ENCODE assay signal across 20 mouse cellular contexts in the genomic region with DNA sequence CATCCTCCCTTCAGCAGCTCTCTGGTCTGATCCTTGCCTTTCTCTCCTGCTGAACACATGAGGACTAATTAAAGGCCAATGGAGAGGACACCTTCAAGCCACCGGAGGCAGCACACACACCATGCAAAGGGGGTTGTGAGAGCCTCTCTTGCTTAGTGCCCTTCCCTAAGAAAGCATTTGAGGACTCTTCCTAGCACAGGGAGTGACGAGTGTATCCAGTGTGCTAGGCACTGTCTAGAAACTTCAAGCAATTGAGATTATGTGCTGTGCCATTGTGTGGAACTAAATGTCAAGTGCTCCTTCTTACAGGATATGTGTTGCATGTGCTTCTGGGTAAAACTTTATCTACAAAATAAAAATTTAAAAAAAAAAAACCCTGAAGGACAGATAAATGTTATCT.
DNase-seq lines count a peak whose midpoint lies in the region; ATAC-seq lines count a peak whose summit lies in the region.
"Had no signal": no experiment of that assay in that cellular context is flagged by ENCODE, and none has a peak within 500 bp of the region (broad histone marks: within the 10 kb centered on the region; RNA-seq: fewer than 3 reads in every experiment).

No protein-coding gene starts in this region.

- no peaks in the 10 kb centered on the region for H3K27me3 ChIP-seq in lung, embryonic 16.5 days (ENCODE audit: control insufficient read depth, insufficient read depth, low read depth, low read length)
- H3K27me3 ChIP-seq: embryonic facial prominence, embryonic 15.5 days had no signal

- no peak overlapping the region for H3K9ac ChIP-seq in lung, embryonic 16.5 days (ENCODE audit: low read length)
- H3K9ac ChIP-seq: embryonic facial prominence, embryonic 15.5 days; hindbrain, embryonic 14.5 days had no signal

- H3K4me1 ChIP-seq in lung, embryonic 16.5 days (replicated peaks; ENCODE audit: control insufficient read depth, insufficient read depth, low read length), result no peaks in the 10 kb centered on the region
- H3K4me1 ChIP-seq: embryonic facial prominence, embryonic 15.5 days; forebrain, embryonic 10.5 days; heart, embryonic 10.5 days had no signal

- no peak overlapping the region for H3K27ac ChIP-seq in lung, embryonic 16.5 days (ENCODE audit: low read length)
- H3K27ac ChIP-seq: embryonic facial prominence, embryonic 15.5 days; forebrain, embryonic 10.5 days; heart, embryonic 10.5 days; hindbrain, embryonic 14.5 days had no signal

- no peaks in the 10 kb centered on the region for H3K9me3 ChIP-seq in lung, embryonic 16.5 days (ENCODE audit: control insufficient read depth, low read length)
- H3K9me3 ChIP-seq: embryonic facial prominence, embryonic 15.5 days; forebrain, embryonic 10.5 days; heart, embryonic 10.5 days had no signal

- 38% methylated on average over 2 of the region's 2 CpGs for WGBS in lung, embryonic 16.5 days

- H3K4me3 ChIP-seq in lung, embryonic 16.5 days (ENCODE audit: low read length), result no peak overlapping the region
- H3K4me3 ChIP-seq: embryonic facial prominence, embryonic 15.5 days; erythroblast, embryonic 14.5 days; forebrain, embryonic 10.5 days; heart, embryonic 10.5 days had no signal

- H3K4me2 ChIP-seq in lung, embryonic 16.5 days (ENCODE audit: low read depth, low read length), result no peak overlapping the region
- H3K4me2 ChIP-seq: embryonic facial prominence, embryonic 15.5 days; hindbrain, embryonic 14.5 days had no signal

- no peak for DNase-seq in lung, postnatal 25 days (ENCODE audit: low spot score)
- DNase-seq in thymus, postnatal 4 days, result peak; percentile 32
- DNase-seq in thymus, adult 18-20 months, result no peak
- DNase-seq in ES-CJ7 (ENCODE audit: low read depth, low spot score), result peak; percentile 19
- DNase-seq in right cerebral cortex, postnatal 14 days, result no peak
- DNase-seq: adrenal gland, adult 8-10 months; adrenal gland, postnatal 36 days; cerebellum, adult 2 months; cerebellum, postnatal 10 days; gastrocnemius, postnatal 36 days; heart, adult 11 months; heart, postnatal 14 days had no signal

- no peaks in the 10 kb centered on the region for H3K36me3 ChIP-seq in lung, embryonic 16.5 days (ENCODE audit: control insufficient read depth, insufficient read depth, low read length)
- H3K36me3 ChIP-seq: embryonic facial prominence, embryonic 15.5 days; forebrain, embryonic 10.5 days; heart, embryonic 10.5 days had no signal

- ATAC-seq in lung, embryonic 16.5 days (ENCODE audit: low read depth), result 0 out of 2 replicates have a peak, but pooled peaks have one; percentile 26
- no peak for ATAC-seq in megakaryocyte progenitor cell, adult 5-6 weeks (replicated peaks; ENCODE audit: poor library complexity)
- ATAC-seq: forebrain, embryonic 14.5 days had no signal

Comparison
In these comparisons a context has a peak if more than half of its experiments do, and no peak if none do; other contexts are left out.
1. DNase-seq: peak in thymus, postnatal 4 days (single experiment) and ES-CJ7 (single experiment); none in lung, postnatal 25 days (single experiment), thymus, adult 18-20 months (0 of 2) and right cerebral cortex, postnatal 14 days (single experiment).